Mouse (Mus musculus) C2C12 (cell line): ENCODE data around the gene Grin3a. TPM values are rescaled to one million over a fixed set of nuclear protein-coding genes. Genes with fewer than 3 reads are reported as not detected.

Source experiments
- H3K27me3 ChIP-seq: one replicate; pipeline ENCODE4 v1.6.1; 2011; ENCODE audit not compliant: control insufficient read depth, insufficient read depth, insufficient read length
- H3K36me3 ChIP-seq: one replicate; pipeline ENCODE4 v1.6.1; 2011; ENCODE audit not compliant: control insufficient read depth, insufficient read depth
- H3K4me3 ChIP-seq: one replicate; pipeline ENCODE4 v1.5.1; 2011; ENCODE audit warnings: mild to moderate bottlenecking, control low read depth; ENCODE audit not compliant: poor library complexity, insufficient read depth, severe bottlenecking
- H3K79me2 ChIP-seq: one replicate; pipeline ENCODE4 v1.6.1; 2011; ENCODE audit not compliant: control insufficient read depth, insufficient read depth
- H3K79me3 ChIP-seq: one replicate; pipeline ENCODE4 v1.6.1; 2011; ENCODE audit warnings: low read depth, control low read depth
- H3ac ChIP-seq: one replicate; pipeline ENCODE3; 2011; ENCODE audit warnings: low read depth; ENCODE audit not compliant: control insufficient read depth, insufficient read length
- CEBPB ChIP-seq: IDR thresholded peaks from one replicate; pipeline ENCODE4 v1.6.1; 2011; ENCODE audit warnings: low read depth, mild to moderate bottlenecking, control low read depth, moderate library complexity
- CTCF ChIP-seq: IDR thresholded peaks from one replicate; pipeline ENCODE4 v1.5.1; 2011; ENCODE audit not compliant: control insufficient read depth, insufficient read depth, insufficient read length
- FOSL1 ChIP-seq: IDR thresholded peaks from one replicate; pipeline ENCODE4 v1.8.0; 2011; ENCODE audit warnings: mild to moderate bottlenecking, low read length; ENCODE audit not compliant: poor library complexity, insufficient read depth, severe bottlenecking
- MAX ChIP-seq: IDR thresholded peaks from one replicate; pipeline ENCODE4 v1.6.1; 2011; ENCODE audit warnings: mild to moderate bottlenecking, control low read depth
- MYOD1 ChIP-seq: IDR thresholded peaks from one replicate; pipeline ENCODE4 v1.6.1; 2011; ENCODE audit warnings: low read depth; ENCODE audit not compliant: control insufficient read depth, insufficient read length
- MYOG ChIP-seq: IDR thresholded peaks from one replicate; pipeline ENCODE4 v1.6.1; 2011; ENCODE audit not compliant: control insufficient read depth, insufficient read length; ENCODE audit errors: extremely low read depth
- USF1 ChIP-seq: IDR thresholded peaks from one replicate; pipeline ENCODE4 v1.6.1; 2011; ENCODE audit warnings: low read depth, mild to moderate bottlenecking, control low read depth, moderate library complexity
- polyA plus RNA-seq: library from polyadenylated mRNA; unstranded; fragments of >200 nt; fragmentation: generic; extraction: Trizol; gene quantifications from one replicate; pipeline ENCODE4 v1.2.1, GENCODE M21; 2012; ENCODE audit warnings: missing spikeins

The Grin3a gene
- polyA plus RNA-seq, 1 experiment, result 0.01 TPM

DNA sequence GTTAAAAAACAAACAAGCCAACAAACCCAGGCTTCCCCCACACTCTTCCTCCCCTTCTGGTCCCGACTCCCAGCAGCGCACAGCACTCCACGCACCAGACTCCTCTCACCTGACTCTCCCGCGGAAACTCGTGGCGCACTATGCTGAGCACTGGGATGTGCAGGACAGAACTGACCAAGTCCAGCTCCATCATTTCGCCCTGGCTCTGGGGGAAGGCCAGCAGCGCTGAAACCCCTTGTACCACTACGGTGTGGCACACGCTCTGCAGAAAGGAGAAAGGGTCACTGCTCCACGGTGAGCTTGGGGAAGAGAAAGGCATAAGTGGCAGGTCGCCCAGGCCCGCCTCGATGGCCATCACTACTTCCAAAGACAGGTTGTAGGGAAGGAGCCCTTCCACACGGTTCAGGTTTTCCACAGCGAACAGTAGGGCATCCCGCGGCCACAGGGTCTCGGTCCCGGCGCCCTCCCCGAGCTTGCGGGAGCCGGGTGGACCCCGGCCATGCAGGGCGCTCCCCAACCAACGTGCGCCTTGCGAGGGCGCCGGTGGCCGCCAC, 1.2 kb downstream of the Grin3a start:
- Histone ChIP-seq H3K79me3 (no peaks in the 10 kb centered on the region), H3K27me3 (no peaks in the 10 kb centered on the region), H3K79me2 (no peaks in the 10 kb centered on the region), H3K4me3 (no peak overlapping the region), H3ac (no peak overlapping the region), H3K36me3 (no peaks in the 10 kb centered on the region)
- TF ChIP-seq MYOD1 (no peak), CTCF (no peak), MAX (no peak), FOSL1 (no peak), USF1 (no peak), MYOG (no peak), CEBPB (no peak)

GRCm38 (mm10) chr4:49843787-49844186, 1.8 kb downstream of the Grin3a start:
- Histone ChIP-seq H3K4me3 (no peak overlapping the region), H3K27me3 (no peaks in the 10 kb centered on the region), H3ac (no peak overlapping the region), H3K79me2 (no peaks in the 10 kb centered on the region), H3K79me3 (no peaks in the 10 kb centered on the region), H3K36me3 (no peaks in the 10 kb centered on the region)
- no peak for TF ChIP-seq MAX
- TF ChIP-seq USF1, result no peak
- TF ChIP-seq CEBPB, result no peak
- TF ChIP-seq FOSL1, result no peak
- TF ChIP-seq MYOG, result no peak
- no peak for TF ChIP-seq CTCF
- TF ChIP-seq MYOD1, result no peak

DNA sequence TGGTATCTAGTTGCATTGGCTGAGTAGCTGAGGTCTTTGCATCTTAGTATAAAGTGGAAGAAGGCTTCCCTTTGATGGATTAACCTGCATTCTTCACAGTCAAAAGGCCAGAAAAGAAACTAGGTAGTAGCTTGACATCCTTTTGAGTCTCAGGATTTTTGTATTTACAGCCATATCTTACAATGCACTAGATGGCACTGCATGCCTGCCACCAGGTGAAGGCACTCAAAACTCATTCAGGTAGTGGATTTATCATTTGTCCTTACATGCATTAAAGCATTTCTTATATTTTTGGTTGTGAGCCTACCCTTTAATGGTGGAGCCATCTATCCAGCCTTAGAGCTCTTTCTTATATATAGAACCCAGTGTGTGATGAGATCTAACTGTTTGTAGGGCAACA, 13.5 kb downstream of the Grin3a start:
- TF ChIP-seq MYOD1 (no peak), MAX (no peak), CEBPB (no peak), FOSL1 (no peak), MYOG (no peak), CTCF (no peak), USF1 (no peak)
- H3ac ChIP-seq, result no peak overlapping the region

GRCm38 (mm10) chr4:49813852-49814251, 31.7 kb downstream of the Grin3a start:
- Histone ChIP-seq H3K79me2 (no peaks in the 10 kb centered on the region), H3K79me3 (no peaks in the 10 kb centered on the region), H3K27me3 (no peaks in the 10 kb centered on the region), H3K4me3 (no peak overlapping the region), H3K36me3 (no peaks in the 10 kb centered on the region), H3ac (no peak overlapping the region)
- TF ChIP-seq MAX (no peak), USF1 (no peak), CEBPB (no peak), MYOG (no peak)

More for the DNA sequence above, 13.5 kb downstream of the Grin3a start:
- Histone ChIP-seq H3K79me3 (no peaks in the 10 kb centered on the region), H3K79me2 (no peaks in the 10 kb centered on the region), H3K4me3 (no peak overlapping the region), H3K36me3 (no peaks in the 10 kb centered on the region), H3K27me3 (no peaks in the 10 kb centered on the region)

DNA sequence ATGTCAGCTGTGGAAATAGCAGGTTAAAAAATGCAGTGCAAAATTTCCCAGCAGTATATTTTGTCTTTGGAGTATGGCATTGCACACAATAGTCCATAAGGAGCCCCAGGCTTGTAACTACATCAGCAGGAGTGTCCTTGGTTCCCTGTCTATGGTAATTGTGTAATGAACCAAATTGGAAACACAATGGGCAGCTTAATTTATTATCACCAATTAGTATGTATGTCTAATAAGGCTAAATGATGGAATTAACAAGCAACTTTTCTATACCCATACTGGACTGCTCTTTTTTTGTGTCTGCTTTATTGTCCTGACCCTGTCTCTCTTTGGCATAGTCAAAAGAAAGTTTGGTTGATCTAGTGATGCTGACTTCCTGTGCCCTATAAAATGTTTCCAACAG, 38.8 kb downstream of the Grin3a start:
- Histone ChIP-seq H3K79me2 (no peaks in the 10 kb centered on the region), H3K4me3 (no peak overlapping the region), H3K36me3 (no peaks in the 10 kb centered on the region), H3K27me3 (no peaks in the 10 kb centered on the region), H3K79me3 (no peaks in the 10 kb centered on the region), H3ac (no peak overlapping the region)
- TF ChIP-seq CEBPB (no peak), MYOG (no peak), USF1 (no peak), FOSL1 (no peak), MAX (no peak), CTCF (no peak), MYOD1 (no peak)

GRCm38 (mm10) chr4:49799338-49799737, 46.2 kb downstream of the Grin3a start:
- TF ChIP-seq CTCF, result no peak
- TF ChIP-seq USF1, result no peak
- TF ChIP-seq CEBPB, result no peak
- TF ChIP-seq MYOD1, result no peak
- TF ChIP-seq MYOG, result no peak
- TF ChIP-seq FOSL1, result no peak
- no peak for TF ChIP-seq MAX
- Histone ChIP-seq H3K79me2 (no peaks in the 10 kb centered on the region), H3K27me3 (no peaks in the 10 kb centered on the region), H3K4me3 (no peak overlapping the region), H3K79me3 (no peaks in the 10 kb centered on the region), H3K36me3 (no peaks in the 10 kb centered on the region), H3ac (no peak overlapping the region)
